10 mouse cellular contexts compared by ENCODE assay signal in genomic region chr11:80613534-80613933, GRCm38 (mm10).
DNase-seq lines count a peak whose midpoint lies in the region; ATAC-seq lines count a peak whose summit lies in the region.
"Had no signal": no experiment of that assay in that cellular context is flagged by ENCODE, and none has a peak within 500 bp of the region (broad histone marks: within the 10 kb centered on the region; RNA-seq: fewer than 3 reads in every experiment).

No protein-coding gene starts in this region.

- no peak for ATAC-seq in heart, embryonic 11.5 days (replicated peaks; ENCODE audit: insufficient number of reproducible peaks, low FRiP score, low TSS enrichment)
- no peak for ATAC-seq in monocyte, adult 5-6 weeks (replicated peaks; ENCODE audit: insufficient number of reproducible peaks, low FRiP score, low TSS enrichment, poor library complexity, severe bottlenecking)

- no peak overlapping the region for H3K4me2 ChIP-seq in heart, embryonic 11.5 days

- no peak overlapping the region for H3K27ac ChIP-seq in heart, embryonic 11.5 days (ENCODE audit: low read depth, low read length)
- H3K27ac ChIP-seq: layer of hippocampus, adult 2 months had no signal

- peak; percentile 44 to 56 for DNase-seq in heart, postnatal 14 days
- peak; percentile 29 for DNase-seq in ovary, postnatal 14 days (ENCODE audit: low spot score)
- no peak for DNase-seq in ovary, postnatal 10 days (ENCODE audit: low spot score)
- peak; percentile 74 for DNase-seq in embryo, embryonic 11 days
- DNase-seq in retina, embryonic 14.5 days (ENCODE audit: low spot score) = peak; percentile 61
- no peak for DNase-seq in left cerebral cortex, postnatal 36 days (ENCODE audit: low spot score in 2 of 2)
- DNase-seq: thymus, adult 18-20 months had no signal

- WGBS in heart, embryonic 11.5 days (ENCODE audit: insufficient replicate concordance) = 3% methylated on average over 6 of the region's 6 CpGs

- no peaks in the 10 kb centered on the region for H3K27me3 ChIP-seq in heart, embryonic 11.5 days (ENCODE audit: control insufficient read depth, insufficient read depth, low read length)

- H3K9ac ChIP-seq in heart, embryonic 11.5 days (ENCODE audit: low read depth, low read length) = no peak overlapping the region

- H3K9me3 ChIP-seq in heart, embryonic 11.5 days (replicated peaks; ENCODE audit: control insufficient read depth, low read length) = no peaks in the 10 kb centered on the region

- no peaks in the 10 kb centered on the region for H3K36me3 ChIP-seq in heart, embryonic 11.5 days (ENCODE audit: control insufficient read depth, insufficient read depth, low read length)

- no peak overlapping the region for H3K4me3 ChIP-seq in heart, embryonic 11.5 days (ENCODE audit: low read depth, low read length)
- H3K4me3 ChIP-seq: layer of hippocampus, adult 2 months had no signal

- intact Hi-C loops in heart, postnatal 14 days (cut with DNase I) = no loop called here
- intact Hi-C loops in left cerebral cortex, postnatal 36 days (cut with DNase I) = no loop called here

- H3K4me1 ChIP-seq in heart, embryonic 11.5 days (ENCODE audit: control insufficient read depth, insufficient read depth, low read length) = no peaks in the 10 kb centered on the region

Comparison
In these comparisons a context has a peak if more than half of its experiments do, and no peak if none do; other contexts are left out.
1. DNase-seq: peak in heart, postnatal 14 days (2 of 2), ovary, postnatal 14 days (single experiment), embryo, embryonic 11 days (single experiment) and retina, embryonic 14.5 days (single experiment); none in ovary, postnatal 10 days (single experiment) and left cerebral cortex, postnatal 36 days (0 of 2).